Mouse (Mus musculus): ENCODE results near the gene Slc25a25.
A peak's percentile ranks its signal among the peaks of the same experiment; 100 is the strongest.

Gene Slc25a25

DNA sequence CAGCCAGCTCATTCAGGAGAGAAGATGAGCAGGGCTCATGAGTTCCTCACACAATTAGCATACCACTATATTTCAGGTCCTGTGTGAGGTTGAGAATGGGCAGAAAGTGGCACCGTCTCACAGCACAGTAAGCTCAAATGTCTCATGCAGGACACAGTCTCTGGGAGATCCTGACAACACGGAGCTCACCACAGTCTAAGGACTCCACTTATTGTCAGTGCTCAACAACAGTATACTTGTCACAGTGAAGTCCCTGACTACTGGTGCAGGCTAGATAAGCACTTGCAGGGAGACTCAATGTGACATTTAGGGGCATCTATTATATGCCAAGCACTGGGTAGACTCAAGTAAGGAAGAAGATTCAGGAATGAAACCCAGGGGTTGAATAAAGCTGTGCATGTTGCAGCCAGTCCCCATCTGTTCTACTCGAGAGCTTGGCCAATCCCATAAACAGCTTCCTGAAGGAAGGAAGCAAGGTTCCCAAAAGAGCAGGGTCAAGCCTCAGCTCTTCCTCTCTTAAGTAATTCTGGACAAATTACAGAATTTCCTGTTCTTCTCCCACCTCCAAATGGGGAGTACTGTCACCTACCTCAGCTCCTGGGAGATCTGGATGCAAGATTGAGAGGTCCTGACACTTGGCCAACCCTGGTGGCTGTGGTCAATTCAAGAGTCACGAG, 21.9 kb downstream of the Slc25a25 start:
- DNase-seq (ENCODE audit: low spot score): no peak

DNA sequence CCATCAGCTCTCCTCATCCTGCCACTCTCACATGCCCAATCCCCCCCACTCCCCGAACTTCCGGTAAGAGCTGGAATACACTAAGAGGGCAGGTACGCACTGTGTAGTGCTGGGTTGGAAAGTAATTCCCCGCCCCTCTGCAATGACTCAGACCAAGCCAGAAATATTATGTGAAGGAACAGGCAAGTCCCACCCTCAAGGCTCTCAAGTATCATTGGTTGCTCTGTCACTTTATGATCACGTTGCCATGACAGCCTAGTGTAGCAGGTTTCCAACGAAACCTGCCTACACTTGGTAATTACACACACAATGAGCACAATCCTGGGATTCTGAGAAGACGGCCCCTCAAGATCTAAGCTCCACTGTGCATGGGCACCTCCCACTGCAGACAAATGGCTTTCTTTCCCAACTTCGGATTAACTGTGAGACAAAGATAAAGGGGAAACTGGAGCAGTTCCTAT, 23.0 kb downstream of the Slc25a25 start:
- DNase-seq (ENCODE audit: low spot score): no peak

DNA sequence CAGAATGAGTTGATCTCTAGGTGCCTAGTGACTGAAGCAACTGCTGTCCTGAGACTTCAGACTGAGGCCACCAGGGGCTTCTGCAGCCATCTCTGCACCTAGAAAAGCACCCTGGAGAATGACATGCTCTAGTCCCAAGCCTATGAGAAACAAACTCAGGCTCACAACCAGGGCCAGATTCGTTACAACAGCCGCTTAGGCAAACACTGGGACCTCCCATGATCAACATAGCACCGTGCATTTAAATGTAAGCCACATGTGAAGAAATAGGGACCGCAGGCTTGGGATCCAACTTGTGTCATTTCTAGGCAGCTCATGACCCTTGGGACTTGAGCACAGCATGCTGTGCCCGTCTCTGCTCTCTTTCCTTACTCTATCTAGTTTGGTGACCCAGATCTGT, 23.5 kb downstream of the Slc25a25 start:
- no peak for DNase-seq (ENCODE audit: low spot score)

DNA sequence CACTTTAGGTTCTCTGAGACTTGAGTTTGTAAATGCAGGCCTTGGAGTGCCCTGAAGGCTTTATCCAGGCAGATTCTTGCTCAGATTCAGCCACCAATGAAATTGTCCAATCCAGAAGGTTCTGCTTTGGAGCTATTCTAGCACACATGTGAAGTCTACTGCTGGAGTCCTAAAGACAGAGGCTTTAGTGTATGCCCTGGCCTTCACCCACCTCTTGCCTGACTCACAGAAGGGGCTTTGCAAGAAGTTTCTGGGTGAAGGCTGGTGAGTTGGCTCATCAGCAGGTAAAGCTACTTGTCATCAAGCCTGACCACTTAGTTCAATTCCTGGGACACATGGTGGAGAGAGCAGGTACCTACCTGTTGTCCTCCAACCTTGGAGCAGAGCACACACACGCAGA, 25.1 kb downstream of the Slc25a25 start:
- DNase-seq (ENCODE audit: low spot score): no peak

DNA sequence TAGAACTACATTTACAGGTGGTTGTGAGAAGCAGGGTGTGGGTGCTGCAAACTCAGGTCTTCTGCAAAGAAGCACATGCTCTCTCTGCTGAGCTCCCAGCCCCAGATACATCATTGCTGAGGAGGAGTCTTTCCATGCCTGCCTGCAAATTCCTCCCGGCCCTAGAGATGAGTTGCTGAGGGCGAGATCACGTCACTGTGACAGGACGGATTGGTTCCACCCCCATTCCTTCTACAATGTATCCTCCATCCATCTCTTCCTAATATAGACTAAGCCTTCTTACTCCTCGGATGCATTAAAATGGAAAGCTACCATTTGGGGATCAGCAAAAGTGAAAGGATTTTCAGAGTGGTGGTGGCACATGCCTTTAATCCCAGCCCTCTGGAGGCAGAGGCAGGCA, 25.7 kb downstream of the Slc25a25 start:
- no peak for DNase-seq (ENCODE audit: low spot score)

DNA sequence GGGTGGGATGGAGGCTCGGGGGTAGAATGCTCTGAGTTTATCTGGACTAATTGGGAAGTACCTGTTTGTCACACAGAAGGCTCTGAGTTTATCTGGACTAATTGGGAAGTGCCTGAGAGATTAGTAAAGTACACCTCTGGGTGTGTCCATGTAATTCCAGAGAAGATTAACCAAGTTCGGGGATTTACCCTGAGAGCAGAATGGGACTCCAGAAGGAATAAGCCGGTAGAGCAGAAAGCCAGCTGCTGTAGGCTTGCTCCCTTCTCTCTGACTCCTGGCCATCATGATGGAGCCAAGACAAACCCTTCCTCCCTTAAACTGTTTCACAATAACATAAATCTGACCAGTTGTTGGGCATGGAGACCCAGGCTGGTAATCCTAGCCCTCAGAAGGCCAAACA, 26.4 kb downstream of the Slc25a25 start:
- DNase-seq (ENCODE audit: low spot score): no peak

DNA sequence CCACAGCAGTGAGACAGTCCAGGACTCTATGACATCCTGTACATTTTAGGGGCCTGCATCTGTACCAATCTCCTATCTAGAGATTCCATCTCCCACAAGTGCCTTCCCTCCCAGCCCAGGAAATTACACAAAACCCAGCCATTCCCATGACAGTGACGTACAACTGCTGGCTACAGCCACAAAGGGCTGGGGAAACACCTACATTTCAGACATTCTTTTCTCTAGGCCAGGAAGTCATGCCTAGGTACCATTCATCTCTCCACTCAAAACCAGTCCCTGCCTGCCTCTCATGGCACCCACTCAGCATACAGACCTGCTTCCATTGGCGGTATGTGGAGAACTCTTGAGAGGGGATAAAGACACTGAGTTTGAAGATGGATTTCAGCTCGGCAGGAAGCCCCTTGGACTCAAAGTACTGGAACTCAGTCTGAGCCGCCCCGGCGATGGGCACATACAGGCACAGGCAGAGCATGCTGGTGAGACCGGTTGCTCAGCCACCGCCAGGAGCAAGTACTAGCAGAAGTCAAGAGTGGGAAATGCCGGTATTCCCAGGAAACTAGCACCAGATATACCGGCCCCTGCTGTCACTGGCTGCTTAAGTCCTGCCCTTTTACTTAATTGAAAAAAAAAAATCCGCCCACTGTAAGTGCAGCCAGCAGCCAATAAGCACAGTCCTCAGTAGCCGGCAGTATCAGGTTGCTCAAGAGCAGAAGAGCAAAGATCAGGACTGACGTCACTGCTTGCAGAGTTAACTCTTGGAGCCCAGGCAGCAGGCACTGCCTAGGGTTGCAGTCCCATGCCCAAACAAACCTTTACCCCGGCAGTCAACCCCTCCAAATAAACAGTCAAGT, 27.5 kb downstream of the Slc25a25 start:
- DNase-seq (ENCODE audit: low spot score): peak; percentile 76

DNA sequence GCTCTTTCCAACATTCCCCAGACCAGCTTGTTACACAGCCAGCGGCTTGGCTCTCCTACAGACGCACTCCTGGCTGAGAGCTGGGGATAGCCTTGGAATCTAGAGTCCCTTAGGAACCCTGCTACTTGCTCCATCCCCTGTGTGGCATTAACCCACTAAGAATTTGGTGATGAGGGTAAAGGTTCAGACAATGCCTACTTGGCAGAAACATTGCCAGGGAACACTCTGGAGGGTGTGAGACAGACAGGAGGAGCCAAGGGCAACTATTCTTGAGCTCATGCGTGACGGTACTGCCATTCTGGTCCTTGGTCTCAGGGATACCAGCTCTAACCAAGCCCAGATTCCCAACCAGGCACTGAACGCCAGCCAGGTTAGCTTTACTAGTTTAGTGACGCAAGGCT, 29.4 kb downstream of the Slc25a25 start:
- no peak for DNase-seq (ENCODE audit: low spot score)

DNA sequence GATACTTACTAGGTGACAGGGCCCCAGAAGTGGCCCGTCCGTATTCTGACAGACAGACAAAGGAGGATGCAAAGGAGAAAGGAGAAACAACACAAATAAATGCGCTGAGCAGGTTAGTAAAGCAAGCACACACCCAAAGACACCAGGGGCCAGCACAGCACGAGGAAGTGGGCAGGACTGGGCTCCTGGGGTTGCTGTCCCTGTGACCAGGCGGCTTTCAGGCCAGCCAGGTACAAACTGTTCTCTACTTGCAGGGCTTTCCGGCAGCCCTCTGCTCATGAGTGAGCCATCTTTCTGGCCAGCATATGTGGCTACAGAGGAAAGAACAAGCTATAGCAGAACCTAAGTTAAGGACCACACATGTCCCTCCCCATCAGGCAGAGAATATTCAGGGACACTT, 30.6 kb downstream of the Slc25a25 start:
- DNase-seq (ENCODE audit: low spot score): no peak

DNA sequence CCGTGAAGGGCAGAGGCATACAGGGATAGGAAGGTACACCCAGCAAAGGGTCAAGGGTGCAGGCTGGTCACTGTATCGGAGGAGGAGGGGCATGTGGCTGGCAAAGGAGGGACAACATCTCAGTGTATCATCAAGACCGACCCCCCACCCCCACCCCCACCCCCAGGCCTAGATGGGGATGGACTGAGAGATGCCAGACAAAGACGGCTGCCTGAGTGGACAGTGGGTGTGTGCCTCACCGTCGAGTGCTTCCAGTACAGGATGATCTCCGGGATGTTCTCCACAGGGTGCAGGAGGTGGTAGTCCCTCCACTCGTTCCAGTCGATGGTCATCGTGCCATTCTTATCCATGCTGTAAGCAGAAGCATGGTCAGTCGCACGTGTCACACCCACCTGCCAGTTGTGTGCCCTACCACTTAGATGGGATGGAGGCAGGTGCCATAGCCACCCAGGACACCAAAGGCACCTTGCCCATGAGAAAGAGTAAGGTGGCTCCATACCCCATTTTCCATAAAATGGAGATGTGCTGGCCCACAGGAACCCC, 31.1 kb downstream of the Slc25a25 start:
- DNase-seq (ENCODE audit: low spot score): no peak

DNA sequence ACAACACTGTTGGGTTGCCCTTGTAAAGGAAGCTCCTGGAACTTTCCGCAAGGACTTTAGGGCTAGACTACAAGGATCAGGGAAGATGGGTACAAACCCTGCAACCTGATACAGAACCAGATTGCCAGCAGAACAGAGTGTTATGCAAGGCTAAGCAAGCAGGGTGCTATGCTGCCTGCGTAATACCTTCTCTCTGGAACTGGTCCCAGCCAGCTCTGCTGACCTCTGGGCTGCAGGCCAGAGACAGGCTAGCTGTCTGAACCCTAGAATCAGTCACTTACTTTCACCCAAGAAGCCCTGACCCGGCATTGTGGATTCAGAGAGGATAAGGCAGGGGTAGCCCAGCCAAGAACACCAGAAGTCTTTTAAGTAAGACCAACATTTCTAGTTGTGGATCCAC, 31.9 kb downstream of the Slc25a25 start:
- DNase-seq (ENCODE audit: low spot score): peak; percentile 65

DNA sequence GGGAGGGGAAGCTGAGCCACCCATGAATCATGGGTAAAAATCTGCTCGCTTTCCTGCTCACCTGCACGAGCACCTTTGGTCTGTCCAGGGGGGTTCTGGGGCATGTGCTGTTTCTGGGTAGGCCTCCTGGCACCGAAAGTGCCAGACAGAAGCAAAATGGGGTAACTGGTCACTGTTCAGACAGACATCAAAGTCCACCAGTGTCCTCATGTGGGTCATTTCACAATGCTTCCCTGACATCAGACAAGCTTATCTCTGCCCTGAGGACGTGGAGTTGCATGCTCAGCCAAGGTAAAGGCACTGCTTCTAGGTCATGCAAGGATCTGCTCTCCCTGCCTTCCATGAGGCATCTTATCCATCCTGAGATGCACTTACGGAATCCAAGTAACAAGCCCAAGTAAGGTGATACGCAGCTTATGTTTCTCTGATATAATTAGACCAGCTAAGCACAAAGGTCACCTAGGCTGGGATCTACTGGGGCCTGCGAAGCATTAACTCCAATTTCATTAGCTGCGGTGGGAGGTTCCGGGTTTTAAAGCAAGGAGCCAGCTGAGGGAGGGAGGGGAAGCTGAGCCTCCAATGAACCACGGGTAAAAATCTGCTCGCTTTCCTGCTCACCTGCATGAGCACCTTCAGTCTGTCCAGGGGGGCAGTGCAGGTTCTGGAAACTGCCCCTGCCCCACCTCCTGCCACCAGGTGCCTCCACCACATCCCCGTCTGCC, 32.7 kb downstream of the Slc25a25 start:
- DNase-seq (ENCODE audit: low spot score): no peak

DNA sequence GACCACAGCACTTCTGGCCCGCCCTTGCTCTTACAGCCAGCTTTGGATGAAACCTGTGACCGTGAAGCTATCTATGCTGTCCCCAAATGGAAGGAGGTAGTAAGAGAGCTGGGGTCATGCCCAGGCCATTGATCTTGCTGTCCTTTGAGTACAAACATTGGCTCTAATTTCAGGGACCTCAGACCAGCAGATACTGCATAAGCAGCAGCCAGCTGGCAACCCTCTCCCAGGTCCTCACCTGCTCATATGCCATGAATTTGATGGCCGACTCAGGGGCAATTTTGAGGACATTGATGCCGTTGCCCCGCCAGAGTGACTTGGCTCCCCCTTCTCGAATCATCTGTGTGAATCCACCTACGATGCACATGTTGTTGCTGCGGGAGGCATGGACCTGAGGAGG, 33.8 kb downstream of the Slc25a25 start:
- no peak for DNase-seq (ENCODE audit: low spot score)

DNA sequence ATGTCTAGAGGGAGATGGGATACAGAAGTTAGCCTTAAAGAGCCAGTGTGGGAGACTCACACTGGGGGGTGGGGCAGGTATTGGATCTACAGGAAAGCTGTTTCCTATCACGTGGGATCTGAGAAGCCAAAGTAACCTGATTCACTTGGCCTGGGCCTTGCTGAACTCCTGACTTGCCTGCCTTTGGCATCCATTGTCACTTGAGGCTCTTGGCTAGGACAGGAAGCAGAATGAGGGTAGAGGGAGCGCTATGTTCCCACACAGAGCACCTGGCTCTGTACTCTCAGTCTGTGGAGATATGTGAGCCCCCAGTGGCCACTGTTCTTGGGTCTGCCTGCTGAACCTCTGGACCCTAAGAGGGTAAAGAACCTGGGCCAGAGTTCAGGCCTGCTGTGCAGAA, 34.7 kb downstream of the Slc25a25 start:
- no peak for DNase-seq (ENCODE audit: low spot score)

DNA sequence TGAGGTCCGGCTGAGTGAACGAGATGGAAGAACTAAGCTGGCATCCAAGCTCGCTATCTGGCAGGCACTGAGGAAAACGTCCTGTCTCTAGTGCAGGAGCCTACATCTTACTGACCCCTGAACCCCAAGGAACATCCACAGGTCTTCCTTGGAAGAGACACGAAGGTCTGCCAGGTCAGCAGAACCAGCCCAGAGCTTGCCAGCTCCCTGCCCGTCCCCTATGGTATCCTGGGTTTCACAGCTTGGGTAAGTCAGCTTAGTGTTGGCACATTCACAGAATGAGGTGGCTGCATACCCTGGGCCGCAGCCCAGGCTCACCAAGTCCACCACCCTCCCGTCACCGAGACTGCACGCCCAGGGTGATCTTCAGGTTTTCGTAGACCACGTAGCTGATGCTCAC, 35.4 kb downstream of the Slc25a25 start:
- no peak for DNase-seq (ENCODE audit: low spot score)

DNA sequence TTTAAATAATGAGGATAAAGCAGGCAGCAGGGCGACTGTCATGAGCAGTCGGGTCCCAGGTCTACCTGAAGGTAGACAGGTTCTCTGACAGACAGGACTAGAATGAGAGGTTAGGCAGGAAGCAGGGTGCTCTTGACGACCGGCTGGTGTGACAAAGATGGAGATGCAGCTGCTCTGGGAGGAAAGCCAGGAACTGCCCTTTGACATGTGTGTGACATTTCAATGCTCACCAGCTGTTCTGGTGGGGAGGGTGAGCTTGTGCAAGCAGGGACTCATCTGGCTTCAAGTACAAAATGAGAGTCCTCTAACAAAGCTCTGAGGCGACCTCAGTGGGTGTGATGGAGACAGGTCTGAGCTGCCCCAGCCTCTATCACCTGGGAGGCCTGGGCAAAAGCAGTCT, 37.3 kb downstream of the Slc25a25 start:
- DNase-seq (ENCODE audit: low spot score): no peak

DNA sequence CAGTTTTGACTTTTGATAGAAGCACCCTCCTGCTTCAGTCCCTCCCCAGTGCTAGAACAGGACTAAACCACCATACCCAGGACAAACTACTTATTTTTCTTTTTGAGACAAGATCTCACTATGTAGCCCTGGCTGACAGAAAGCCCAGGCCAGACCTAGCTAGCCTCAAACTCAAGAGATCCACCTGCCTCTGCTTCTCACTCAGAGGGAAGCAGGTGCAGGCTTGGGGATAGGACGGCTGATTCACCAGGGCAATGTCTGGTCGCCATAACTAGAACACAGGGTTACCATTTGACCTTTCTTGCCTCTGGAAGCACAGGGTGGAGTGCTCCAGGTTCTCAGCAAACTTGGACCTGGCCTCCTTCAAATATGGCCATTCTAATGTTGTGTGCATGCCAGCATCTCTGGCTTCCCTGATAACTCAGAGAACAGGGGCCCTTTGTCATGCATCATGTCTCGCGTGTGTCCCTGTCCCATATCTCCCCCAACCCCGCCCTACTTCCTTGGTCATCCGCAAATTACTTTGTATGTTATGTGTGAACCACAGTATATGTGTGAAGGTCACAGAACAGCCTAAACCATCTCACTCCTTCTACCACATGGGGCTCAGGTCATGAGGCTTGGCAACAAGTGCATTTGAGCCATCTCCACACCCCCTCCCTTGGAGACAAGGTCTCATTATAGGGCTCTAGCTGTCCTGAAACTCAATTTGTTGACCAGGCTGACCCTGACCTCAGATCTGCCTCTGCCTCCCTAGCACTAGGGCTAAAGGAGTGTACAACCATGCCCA, 38.3 kb downstream of the Slc25a25 start:
- no peak for DNase-seq (ENCODE audit: low spot score)

DNA sequence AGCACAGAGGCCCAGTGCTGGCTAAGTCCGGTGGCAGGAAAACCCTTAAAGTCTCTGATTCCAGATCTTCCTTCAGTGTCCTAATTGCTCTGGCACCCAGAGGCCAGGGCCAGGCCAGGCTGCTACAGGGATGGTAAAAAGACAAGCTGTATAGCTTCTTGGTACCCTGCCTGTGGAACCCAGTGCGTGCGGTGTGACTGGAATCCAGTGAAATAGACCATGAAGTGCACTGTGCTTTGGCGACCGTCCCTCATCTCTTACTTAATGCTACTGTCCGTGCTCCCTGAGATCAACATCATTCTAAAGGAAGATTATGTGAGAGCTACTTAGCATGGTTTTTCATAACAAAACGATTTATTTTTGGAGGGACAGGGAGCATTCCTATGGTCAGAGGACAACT, 39.8 kb downstream of the Slc25a25 start:
- DNase-seq (ENCODE audit: low spot score): no peak

DNA sequence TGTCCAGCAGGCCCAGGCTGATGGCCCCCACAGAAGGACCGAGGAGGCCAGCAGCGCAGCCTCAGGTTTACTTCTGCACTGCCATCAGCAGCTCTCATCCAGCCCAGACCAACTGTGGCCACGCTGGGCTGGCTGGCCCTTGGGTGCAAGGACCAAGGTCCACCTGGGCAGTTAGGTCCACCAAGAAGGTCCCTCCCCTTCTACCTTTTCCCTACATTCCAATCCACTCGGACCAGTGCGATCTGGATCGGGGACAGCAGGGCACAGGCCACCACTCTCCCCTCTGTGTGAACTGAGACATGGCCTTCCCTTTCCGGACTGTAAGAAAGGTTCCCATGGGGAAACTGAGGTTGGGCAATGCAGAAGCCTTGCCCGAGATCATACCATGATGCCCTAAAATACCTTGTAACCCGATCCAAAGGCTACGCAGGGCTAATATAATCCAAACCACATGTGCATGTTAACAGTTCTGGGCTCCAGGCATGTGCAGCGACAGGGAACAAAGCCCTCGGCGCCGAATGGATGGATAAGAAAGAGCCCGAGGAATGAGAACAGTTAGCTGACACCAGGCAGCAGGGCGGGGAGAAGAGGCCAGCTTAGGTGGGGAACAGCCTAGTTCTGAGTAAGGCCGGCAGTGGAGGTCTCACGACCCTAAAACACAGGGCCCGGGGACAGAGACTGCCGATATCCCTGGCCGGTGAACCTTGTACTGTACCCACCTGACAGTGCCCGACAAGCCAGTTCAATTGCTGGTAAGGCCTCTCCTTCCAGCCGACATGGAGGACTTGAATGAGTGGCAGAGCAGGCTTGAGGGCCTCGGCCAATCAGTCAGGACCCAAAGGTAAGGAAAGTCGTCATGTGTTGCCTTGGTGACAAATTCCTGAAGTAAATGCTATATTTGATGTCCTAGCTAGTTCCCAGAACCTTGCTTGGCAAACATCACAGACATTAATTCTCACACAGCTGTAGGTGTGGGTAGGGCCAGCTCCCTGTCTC, 42.5 kb downstream of the Slc25a25 start:
- no peak for DNase-seq (ENCODE audit: low spot score)

DNA sequence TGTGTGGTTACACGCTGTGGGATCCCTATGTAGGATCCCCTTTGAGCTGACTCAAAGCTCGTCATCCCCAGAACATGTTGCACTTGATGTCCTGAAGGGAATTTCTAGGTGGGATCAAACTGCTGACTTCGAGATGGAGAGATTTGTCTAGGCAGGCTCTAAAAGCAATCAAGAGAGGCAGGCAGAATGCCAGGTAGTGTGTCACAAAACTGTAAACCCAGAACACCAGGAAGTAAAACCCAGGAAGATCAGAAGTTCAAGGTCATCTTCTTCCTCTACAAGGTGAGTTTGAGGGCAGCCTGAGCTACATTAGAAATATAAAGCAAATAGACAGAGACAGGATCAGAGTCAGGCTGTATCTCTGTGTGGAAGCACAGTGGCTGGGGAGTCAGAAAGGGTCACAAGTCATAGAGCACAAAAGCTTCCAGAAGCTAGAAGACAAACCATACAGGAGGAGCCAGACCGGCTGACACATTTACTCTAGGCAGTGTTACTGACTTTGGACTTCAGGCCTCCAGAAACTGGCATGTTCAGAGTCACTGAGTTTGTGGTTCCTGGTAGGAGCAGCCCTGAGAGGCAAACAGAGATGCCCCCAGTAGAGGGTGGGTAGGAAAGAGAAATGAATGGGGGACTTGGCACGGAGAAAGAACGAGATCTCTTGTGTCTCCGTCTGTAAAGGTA, 44.0 kb downstream of the Slc25a25 start:
- DNase-seq (ENCODE audit: low spot score): no peak
